Mouse (Mus musculus) ES-E14 (cell line): ENCODE measurements around the gene Acsl4.

Experiments used
- HCFC1 ChIP-seq: IDR thresholded peaks from 2 replicates; pipeline ENCODE4 v1.6.1; 2012; ENCODE audit warnings: low read length, inconsistent platforms, borderline replicate concordance; ENCODE audit not compliant: insufficient read depth
- MAFK ChIP-seq: IDR thresholded peaks from 2 replicates; pipeline ENCODE4 v1.6.1; 2014; ENCODE audit warnings: mild to moderate bottlenecking, low read depth, low read length, inconsistent platforms; ENCODE audit not compliant: insufficient read depth

DNA sequence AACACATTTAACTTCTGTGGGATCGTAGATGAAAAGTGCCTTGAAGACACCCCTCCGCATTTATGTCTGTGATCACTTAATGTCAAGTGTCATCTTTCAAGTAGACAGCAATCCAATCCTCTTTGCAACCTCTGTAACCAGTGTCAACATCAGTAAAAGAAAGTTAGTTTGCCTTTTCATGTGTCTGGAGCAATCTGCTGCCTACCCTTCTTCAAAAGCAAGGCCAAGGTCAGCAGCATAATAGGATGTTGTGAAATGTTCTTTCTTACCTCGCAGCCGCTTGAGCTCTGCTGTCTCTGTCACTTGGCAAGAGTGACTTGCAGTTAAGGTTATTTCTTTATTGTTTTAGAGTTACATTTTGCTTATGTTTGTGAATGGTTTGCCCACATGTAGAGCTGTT, 14.8 kb downstream of the Acsl4 start:
- TF ChIP-seq MAFK (no peak), HCFC1 (no peak)
